Mouse (Mus musculus) cerebellum, postnatal 4 days (tissue): ENCODE data around the gene Anks1b.
A peak's percentile ranks its signal among the peaks of the same experiment; 100 is the strongest.
"Not testable (repeated sequence)": the region's sequence is repeated elsewhere in the genome, so short reads cannot be mapped to it uniquely, and the experiment has no call there.

Experiments
- DNase-seq, 2 experiments: peaks; one replicate each; pipeline ENCODE4 v3.0.0; 2022; ENCODE audit warnings: low spot score in 2 of 2, mixed read lengths in 1 of 2

Anks1b gene

GRCm38 (mm10) chr10:90576191-90577098 is 703.1 kb downstream of the Anks1b start:
- DNase-seq, result peak in 1 of 2 experiments; percentile 32

DNA sequence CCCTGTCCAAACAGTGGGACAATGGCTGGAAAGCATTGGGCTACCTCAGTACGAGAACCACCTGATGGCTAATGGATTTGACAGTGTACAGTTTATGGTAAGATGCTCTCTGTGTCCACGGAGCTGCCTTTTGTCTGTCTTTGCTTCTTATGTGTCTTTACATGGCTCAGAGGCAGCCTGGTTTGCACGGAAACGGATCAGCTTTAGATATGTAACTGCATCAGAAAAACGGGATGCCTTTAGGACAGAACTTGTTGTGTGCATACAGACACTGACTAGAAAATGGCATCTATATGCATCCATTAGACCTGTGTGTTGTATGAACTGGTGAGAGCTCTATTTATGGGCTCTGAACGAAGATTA is 703.8 kb downstream of the Anks1b start:
- DNase-seq, result no peak

DNA sequence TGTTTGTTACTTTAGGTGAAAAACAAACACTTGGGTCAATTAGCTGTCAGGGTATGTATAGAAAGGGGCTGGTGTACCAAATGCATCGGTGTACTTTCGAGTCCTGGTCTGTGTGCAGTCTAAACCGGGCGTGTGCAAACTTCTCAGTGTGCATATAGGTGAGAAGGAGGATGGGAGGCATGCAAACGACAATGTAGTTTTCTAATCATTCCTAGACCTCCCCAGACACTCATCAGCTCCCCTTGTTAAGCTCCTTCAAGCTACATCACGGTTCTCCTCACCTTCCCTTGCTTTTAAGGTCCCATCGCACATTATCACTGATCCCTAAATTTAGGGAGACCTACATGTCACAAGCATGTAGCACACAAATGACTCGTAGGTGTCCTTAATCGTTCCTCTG is 704.5 kb downstream of the Anks1b start:
- no peak for DNase-seq

DNA sequence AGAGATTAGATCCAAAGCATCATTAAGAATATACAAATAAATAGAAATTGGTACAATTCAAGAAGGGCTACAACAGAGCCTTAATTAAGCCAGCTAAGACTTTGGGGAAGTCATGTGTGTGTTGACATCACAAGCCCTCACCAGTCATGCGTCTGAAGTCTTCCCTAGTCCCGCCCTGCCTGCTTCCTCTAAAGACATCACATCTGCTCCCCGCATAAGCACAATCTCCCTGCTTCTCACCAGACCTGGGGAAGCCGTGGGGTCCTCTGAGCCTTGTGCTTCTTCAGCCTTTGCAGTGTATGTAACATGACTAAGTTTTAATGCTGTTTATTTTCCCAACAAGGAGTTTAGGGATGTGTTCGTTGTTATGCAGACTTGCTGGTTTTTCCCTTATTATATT is 706.7 kb downstream of the Anks1b start:
- DNase-seq, result no peak

GRCm38 (mm10) chr10:90584052-90584451 is 710.7 kb downstream of the Anks1b start:
- DNase-seq, result no peak

DNA sequence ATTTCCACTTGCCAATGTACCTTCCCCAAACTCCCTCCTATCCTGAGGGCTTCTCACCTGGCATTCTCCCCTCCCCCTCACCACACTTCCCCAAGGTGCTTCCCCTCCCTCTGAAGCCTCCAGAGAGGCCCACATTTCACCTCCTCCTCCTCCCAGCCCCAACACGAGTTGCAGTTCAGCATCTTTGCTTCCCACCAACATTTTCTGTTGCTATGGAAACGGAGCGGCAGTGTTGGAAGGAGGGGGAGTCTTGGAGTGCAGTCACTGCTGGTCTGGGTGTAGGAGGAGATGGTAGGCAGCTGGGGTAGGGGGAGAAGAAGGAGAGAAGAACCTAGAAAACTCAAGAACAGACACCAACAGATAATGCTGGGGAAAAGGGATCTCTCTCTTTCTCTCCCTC is 722.8 kb downstream of the Anks1b start:
- DNase-seq, result no peak

GRCm38 (mm10) chr10:90596576-90596975 is 723.3 kb downstream of the Anks1b start:
- no peak for DNase-seq

DNA sequence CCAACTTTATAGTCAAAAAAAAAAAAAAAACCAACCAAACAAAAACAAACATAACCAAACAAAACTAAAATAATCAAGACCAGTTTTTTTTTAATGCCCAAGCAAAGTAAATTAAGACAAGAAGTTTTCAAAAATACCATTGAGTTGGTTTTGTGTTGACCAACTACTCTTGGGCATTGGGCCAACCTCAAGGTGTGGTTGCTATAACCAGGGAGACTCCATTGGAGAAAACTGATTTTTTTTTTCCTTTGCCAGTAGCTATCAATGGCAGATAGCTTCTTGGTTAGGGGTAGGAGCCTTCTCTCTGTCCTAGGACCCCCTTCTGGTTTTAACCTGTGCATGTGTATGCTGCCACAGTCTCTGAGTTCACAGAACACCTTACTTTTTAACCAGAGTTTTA is 725.8 kb downstream of the Anks1b start:
- DNase-seq, result no peak

DNA sequence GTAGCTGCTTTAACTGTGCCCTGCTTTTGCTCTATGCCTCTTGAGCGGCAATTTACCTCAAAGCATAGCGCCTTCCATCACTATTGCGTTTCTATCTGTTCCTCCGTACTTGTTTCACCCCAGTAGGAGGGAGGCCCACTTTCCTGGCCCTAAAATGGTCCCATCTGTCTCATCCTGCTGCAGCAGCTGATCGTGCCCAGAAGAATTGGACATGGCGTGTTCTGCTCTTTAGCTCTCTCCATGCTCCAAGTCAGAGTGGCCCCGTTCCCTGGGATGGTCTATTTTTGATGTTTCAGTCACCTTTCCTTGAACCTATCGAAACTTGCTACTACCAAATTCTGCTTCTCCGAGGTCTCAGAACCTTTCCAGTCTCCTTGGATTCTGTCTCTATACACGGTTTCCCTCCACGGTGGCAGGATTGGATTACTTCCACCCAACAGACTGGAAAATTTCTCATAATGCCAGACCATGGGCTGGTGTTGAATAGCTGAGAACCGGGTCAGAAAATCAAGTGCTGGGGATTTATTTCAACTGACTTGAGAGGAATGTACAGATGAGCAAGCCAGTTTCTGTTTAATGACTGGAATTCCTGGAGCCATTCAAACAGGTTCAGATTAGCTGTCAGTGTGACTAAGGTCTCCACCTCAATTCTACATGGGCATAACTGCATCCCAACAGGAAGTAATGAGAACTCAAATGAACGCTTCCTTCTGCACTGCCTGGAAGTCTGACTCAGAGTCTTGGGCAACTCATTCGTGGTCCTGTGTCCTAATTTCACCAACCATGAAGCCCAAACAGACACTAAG is 726.6 kb downstream of the Anks1b start:
- DNase-seq, result peak in 1 of 2 experiments; percentile 29

- no peak for DNase-seq
Observed at GRCm38 (mm10) chr10:90607586-90607985, 734.3 kb downstream of the Anks1b start.

- no peak for DNase-seq
Observed at GRCm38 (mm10) chr10:90609437-90609836, 736.1 kb downstream of the Anks1b start.

GRCm38 (mm10) chr10:90613051-90613450 is 739.7 kb downstream of the Anks1b start:
- DNase-seq, result no peak

GRCm38 (mm10) chr10:90615196-90615595 is 741.9 kb downstream of the Anks1b start:
- no peak for DNase-seq

GRCm38 (mm10) chr10:90616622-90617021 is 743.3 kb downstream of the Anks1b start:
- no peak for DNase-seq

DNA sequence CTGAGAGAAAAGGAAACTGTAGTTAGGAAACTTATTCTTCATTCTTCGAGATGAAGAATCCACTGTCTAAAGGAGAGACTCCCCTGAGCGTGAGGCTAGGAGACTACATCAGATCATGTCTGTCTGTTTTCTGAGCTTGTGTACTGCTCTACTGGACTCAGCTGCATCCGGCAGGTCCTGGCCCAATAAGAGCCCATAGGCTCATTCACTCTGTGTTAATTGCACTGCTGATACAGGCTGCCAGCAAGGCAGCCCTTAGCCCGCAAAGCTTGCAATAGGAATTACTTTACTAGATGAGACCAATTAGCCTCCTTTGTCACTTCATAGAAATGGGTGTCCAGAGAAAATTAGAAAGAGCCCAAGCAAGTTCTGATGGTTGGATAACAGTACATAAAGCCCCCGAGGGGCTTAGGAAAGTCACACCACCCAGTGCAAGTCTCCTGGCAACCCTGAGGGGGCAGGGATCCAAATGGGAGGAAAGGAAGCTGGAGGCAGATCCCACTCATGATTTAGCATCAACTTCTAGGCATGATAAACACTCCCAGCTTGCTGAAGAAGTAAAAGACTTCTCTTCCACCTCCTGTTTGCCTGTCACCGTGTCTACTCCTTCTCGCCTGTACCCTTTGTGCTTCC is 744.5 kb downstream of the Anks1b start:
- DNase-seq, result no peak

DNA sequence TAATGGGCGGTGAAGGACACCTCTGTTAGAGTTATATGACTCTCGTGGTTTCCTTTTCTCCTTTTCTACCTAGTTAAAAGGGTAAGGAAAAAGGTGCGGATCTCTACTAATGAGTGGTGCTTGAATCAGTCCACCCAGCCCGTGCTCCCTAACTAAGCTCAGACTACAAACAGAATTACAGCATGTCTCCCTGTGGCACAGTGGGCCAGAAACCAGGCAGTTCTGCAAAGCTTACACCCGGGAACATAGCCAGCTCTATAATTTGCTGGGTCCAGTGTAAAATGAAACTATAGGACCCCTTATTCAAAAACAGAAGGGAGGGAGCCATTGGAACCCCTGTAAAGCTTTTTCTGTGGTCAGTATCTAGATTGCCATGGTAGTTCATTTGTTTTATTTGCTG is 754.2 kb downstream of the Anks1b start:
- no peak for DNase-seq

DNA sequence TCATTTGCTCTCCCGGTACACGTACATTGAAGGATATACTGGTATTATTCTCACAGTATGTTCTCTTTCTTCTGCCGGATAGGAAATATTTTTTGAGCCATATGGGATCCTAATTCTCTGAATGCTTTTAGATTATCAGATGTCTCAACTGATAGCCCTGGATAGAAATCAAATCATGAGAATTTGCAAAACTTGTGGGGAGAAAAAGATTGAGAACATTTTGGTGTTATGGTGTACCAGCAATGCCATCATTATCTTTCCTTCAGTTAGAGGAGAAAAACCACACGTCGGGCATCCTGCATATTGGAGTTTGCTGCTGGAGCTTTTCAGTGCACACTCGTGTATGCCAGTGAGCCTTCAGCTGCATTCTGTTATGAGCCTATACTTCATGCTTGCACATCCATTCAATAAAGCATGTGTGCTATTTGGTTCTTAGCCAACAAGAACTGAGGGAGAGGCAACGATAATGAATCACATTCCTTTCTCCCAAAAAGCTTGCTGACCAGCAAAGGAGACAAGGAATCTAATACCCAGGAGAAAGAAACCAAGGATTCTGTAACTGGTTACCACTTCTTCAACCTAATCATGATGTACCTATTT is 756.9 kb downstream of the Anks1b start:
- no peak for DNase-seq

GRCm38 (mm10) chr10:90630794-90631193 is 757.5 kb downstream of the Anks1b start:
- not testable (repeated sequence) for DNase-seq

GRCm38 (mm10) chr10:90637352-90637751 is 764.0 kb downstream of the Anks1b start:
- no peak for DNase-seq

GRCm38 (mm10) chr10:90649681-90650080 is 776.4 kb downstream of the Anks1b start:
- no peak for DNase-seq

DNA sequence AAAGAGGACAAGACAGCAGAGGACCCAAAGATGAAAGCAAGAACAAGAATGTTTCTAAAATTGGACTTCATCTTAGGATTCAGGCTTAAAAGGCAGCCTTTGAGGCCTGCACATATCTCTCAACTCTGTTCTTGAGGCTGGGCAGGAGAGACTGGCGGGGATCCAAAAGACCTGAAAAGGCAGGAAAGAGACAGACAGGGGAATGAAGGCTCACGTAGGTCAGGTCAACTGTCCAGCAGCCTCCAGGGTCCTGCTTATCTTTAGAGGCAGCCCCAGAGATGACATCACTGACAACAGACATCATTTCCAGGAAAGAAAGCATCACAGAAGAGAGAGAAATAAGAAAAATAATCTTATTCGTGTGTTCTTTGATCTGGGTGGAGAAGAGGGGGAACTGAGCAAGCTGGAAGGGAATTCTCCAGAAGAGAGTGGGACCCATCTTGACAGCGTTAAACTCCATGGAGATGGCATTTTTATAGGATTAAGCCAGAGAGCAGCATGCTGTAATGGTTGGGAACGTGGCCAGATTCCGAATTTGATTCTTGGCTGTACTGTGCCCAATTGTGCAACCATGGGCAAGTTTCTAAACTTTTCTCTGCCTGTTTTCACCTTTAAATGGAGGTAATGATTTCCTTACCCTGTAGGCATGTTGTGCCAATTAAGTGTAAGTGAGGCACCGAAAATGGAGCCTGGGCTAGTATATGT is 784.3 kb downstream of the Anks1b start:
- peak in 1 of 2 experiments; percentile 32 for DNase-seq
